Mouse (Mus musculus): ENCODE measurements around the gene Daam1. TPM values are rescaled to one million over a fixed set of nuclear protein-coding genes. Genes with fewer than 3 reads are reported as not detected.
A peak's percentile ranks its signal among the peaks of the same experiment; 100 is the strongest.

Gene Daam1
- polyA plus RNA-seq, 1 experiment: 52.8 TPM

DNA sequence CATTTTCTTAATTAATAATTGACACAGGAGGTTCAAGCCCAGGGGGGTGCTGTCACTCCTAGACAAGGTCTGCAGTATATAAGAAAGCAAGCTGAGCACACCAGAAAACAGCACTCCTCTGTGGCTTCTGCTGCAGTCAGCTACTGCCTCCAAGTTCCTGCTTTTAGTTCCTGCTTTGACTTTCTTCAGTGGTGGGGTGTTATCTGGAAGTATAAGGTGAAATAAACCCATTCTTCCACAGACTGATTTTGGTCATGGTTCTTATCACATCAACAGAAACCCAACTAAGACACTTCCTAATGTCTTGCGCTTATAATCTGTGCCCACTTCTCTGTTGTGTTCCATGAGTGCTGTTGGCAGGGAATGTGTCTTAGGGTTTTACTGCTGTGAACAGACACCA is 71.4 kb downstream of the Daam1 start:
- Histone ChIP-seq H3K4me3 (replicated peaks) (no peak overlapping the region), H3K9me3 (no peaks in the 10 kb centered on the region), H3K27me3 (replicated peaks) (no peaks in the 10 kb centered on the region), H3K36me3 (replicated peaks; ENCODE audit: low read length) (peaks cover 97% of the 10 kb centered on the region), H3K4me1 (peaks cover 96% of the 10 kb centered on the region)
- TF ChIP-seq GATA1 (IDR thresholded peaks at IDR 0.05; ENCODE audit: borderline replicate concordance, low read length) (no peak), FLI1 (IDR thresholded peaks at IDR 0.05; ENCODE audit: low read length) (no peak)

DNA sequence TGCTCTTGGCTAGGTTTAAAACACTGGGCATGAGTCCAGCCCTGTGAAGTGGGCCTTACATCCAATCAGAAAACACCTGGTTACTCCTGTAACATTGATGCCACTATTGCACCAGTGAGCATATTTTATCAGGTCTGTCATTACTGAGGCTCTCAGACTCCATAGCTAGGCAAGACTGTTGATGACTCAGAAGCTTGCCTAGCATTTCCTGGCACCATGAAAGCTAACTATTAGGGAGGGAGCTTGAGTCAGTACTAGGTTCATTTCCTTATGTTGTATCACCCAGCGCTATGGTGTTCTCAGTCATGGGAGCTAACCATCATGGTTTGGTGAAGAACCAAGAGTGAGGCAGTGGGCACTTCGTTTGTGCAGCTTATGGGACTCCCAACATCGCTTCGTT is 72.3 kb downstream of the Daam1 start:
- Histone ChIP-seq H3K9me3 (no peaks in the 10 kb centered on the region), H3K4me3 (replicated peaks) (no peak overlapping the region), H3K27me3 (replicated peaks) (no peaks in the 10 kb centered on the region), H3K4me1 (peaks cover 96% of the 10 kb centered on the region), H3K36me3 (replicated peaks; ENCODE audit: low read length) (peaks cover 97% of the 10 kb centered on the region)
- TF ChIP-seq FLI1 (IDR thresholded peaks at IDR 0.05; ENCODE audit: low read length): no peak
- TF ChIP-seq GATA1 (IDR thresholded peaks at IDR 0.05; ENCODE audit: borderline replicate concordance, low read length): no peak

DNA sequence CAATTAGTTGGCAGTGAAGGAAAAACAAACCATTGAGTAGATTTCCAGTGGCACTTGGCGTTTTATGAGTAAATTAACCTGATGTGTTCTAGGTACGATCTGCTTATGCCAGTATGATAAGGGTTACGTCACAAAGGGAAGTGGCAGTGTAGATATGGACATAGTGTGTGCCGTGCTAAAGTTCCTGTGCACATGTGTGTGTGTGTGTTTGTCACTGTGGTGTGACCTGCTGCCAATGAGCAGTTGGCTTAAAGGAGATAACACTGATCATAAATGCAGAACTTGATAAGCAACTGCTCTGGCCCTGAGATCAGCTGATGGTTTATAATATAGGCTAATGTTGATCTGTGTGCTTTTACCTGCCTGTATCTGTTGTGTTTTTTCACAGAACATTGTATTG is 73.4 kb downstream of the Daam1 start:
- Histone ChIP-seq H3K4me1 (peaks cover 96% of the 10 kb centered on the region), H3K4me3 (replicated peaks) (peak overlapping the region; percentile 54), H3K9me3 (no peaks in the 10 kb centered on the region), H3K27me3 (replicated peaks) (no peaks in the 10 kb centered on the region), H3K36me3 (replicated peaks; ENCODE audit: low read length) (peaks cover 97% of the 10 kb centered on the region)
- no peak for TF ChIP-seq FLI1 (IDR thresholded peaks at IDR 0.05; ENCODE audit: low read length)
- no peak for TF ChIP-seq GATA1 (IDR thresholded peaks at IDR 0.05; ENCODE audit: borderline replicate concordance, low read length)

DNA sequence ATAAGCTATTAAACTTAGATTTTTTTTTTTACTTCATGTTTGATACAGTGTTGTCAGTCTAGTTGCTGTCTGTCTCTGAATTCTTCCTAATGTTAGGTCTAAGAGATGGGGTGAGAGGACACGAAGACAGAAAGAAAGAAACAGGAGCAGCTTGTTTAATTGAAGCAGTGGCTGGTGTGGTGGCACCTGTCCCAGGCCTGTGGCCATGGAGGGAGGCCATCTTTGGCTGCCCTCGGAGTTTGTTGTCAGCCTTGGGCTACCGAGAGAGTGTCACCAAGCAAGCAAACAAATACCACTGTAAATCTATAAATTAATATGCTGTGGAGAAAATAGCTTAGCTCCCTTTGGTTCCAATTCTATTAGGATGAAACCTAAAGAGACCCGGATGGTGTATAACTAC is 74.0 kb downstream of the Daam1 start:
- Histone ChIP-seq H3K27me3 (replicated peaks) (no peaks in the 10 kb centered on the region), H3K36me3 (replicated peaks; ENCODE audit: low read length) (peaks cover 97% of the 10 kb centered on the region), H3K4me1 (peaks cover 94% of the 10 kb centered on the region), H3K9me3 (no peaks in the 10 kb centered on the region), H3K4me3 (replicated peaks) (no peak overlapping the region)
- no peak for TF ChIP-seq GATA1 (IDR thresholded peaks at IDR 0.05; ENCODE audit: borderline replicate concordance, low read length)
- TF ChIP-seq FLI1 (IDR thresholded peaks at IDR 0.05; ENCODE audit: low read length): no peak

DNA sequence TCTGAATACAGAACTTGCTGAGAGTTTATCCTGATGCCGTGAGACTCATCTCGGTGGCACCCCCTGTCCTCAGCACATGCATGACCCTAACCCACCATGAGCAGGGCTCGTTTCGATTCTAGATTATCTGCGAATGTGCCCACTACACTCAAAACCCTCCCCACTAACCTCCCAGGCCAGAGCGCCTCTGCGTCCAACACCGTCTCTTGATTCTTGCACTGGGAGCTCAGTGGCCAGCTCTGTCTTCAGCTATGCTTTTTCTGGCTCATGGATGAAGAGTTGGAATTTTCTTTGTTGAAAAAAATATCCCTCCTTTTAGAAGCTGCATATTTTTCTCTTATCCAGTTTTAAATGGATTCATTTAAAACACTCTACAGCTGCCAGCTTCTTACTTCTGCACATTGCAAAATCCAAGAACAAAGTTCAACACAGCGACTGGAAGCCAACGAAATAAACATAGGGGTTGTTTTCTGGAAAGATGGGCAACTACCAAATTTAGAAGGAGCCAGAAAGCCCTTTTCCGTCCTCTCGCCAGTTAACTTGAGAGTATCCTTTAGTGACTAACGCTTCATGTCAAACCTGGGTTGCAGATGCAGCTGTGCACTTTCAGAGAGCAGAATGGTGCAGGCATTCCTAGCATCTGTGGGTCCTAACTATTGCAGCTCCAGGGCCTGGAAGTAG is 74.9 kb downstream of the Daam1 start:
- Histone ChIP-seq H3K27me3 (replicated peaks) (no peaks in the 10 kb centered on the region), H3K9me3 (no peaks in the 10 kb centered on the region), H3K36me3 (replicated peaks; ENCODE audit: low read length) (peaks cover 97% of the 10 kb centered on the region), H3K4me3 (replicated peaks) (peak overlapping the region; percentile 64), H3K4me1 (peaks cover 94% of the 10 kb centered on the region)
- TF ChIP-seq GATA1 (IDR thresholded peaks at IDR 0.05; ENCODE audit: borderline replicate concordance, low read length) (no peak), FLI1 (IDR thresholded peaks at IDR 0.05; ENCODE audit: low read length) (no peak)

DNA sequence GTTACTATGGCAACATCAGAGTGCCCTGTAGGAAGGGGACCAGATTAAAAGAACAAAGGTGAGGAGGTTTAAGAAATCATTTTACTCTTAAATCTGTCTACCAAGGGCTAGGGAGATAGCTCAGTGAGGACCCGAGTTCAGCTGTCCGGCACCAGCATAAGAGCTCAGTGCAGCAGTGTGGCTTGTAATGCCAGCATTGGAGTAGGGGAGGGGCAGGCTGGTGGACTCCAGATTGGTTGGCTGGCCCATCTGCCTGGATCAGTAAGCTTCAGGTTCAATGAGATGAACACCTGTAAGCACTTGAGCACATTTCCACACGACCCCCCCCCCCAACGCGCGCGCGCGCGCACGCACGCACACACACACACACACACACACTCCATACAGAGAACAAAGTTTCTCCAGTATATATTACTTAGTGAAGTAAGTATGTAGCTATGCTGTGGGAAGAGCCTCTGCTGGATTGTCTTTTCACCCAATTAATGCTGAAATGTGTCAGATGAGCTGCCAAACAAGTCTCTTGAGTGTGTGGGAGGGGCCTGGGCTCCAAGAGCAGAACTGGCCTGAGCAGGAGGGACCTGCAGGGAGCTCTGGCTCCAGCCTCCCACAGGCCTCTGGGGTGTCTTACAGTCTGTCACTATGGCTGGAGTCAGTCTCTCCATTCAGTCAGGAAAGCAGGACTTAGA is 75.8 kb downstream of the Daam1 start:
- Histone ChIP-seq H3K27me3 (replicated peaks) (no peaks in the 10 kb centered on the region), H3K36me3 (replicated peaks; ENCODE audit: low read length) (peaks cover 97% of the 10 kb centered on the region), H3K9me3 (no peaks in the 10 kb centered on the region), H3K4me1 (peaks cover 94% of the 10 kb centered on the region), H3K4me3 (replicated peaks) (peak overlapping the region; percentile 60)
- TF ChIP-seq FLI1 (IDR thresholded peaks at IDR 0.05; ENCODE audit: low read length) (no peak), GATA1 (IDR thresholded peaks at IDR 0.05; ENCODE audit: borderline replicate concordance, low read length) (no peak)

DNA sequence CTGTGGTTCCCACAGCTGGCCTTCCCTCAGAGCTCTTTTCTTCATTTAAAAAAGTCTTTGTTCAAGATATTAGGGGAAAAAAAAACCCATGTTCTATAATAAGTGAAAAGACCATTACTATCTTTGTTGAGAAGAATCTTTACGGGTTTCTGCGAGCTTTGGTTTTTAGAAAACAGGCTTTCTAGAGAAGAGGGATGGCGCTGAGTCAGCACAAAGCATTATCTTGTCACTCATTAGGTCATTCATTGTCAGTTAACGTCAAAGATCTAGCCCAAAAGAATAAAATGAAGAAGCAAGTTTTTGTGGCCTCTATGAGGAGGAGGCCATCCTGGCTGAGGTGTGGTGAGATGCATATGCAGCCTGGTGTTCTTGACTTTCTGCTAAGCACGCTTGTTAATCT is 78.1 kb downstream of the Daam1 start:
- Histone ChIP-seq H3K9me3 (no peaks in the 10 kb centered on the region), H3K27me3 (replicated peaks) (no peaks in the 10 kb centered on the region), H3K4me1 (peaks cover 93% of the 10 kb centered on the region), H3K4me3 (replicated peaks) (no peak overlapping the region), H3K36me3 (replicated peaks; ENCODE audit: low read length) (peaks cover 95% of the 10 kb centered on the region)
- TF ChIP-seq FLI1 (IDR thresholded peaks at IDR 0.05; ENCODE audit: low read length) (no peak), GATA1 (IDR thresholded peaks at IDR 0.05; ENCODE audit: borderline replicate concordance, low read length) (no peak)

- Histone ChIP-seq H3K9me3 (no peaks in the 10 kb centered on the region), H3K27me3 (replicated peaks) (no peaks in the 10 kb centered on the region), H3K4me3 (replicated peaks) (no peak overlapping the region), H3K4me1 (peaks cover 93% of the 10 kb centered on the region), H3K36me3 (replicated peaks; ENCODE audit: low read length) (peaks cover 94% of the 10 kb centered on the region)
- TF ChIP-seq FLI1 (IDR thresholded peaks at IDR 0.05; ENCODE audit: low read length) (no peak), GATA1 (IDR thresholded peaks at IDR 0.05; ENCODE audit: borderline replicate concordance, low read length) (no peak)
Observed at GRCm38 (mm10) chr12:71910246-71910645, 79.4 kb downstream of the Daam1 start.

- Histone ChIP-seq H3K9me3 (no peaks in the 10 kb centered on the region), H3K27me3 (replicated peaks) (no peaks in the 10 kb centered on the region), H3K4me1 (peaks cover 91% of the 10 kb centered on the region), H3K36me3 (replicated peaks; ENCODE audit: low read length) (peaks cover 94% of the 10 kb centered on the region), H3K4me3 (replicated peaks) (no peak overlapping the region)
- TF ChIP-seq GATA1 (IDR thresholded peaks at IDR 0.05; ENCODE audit: borderline replicate concordance, low read length) (no peak), FLI1 (IDR thresholded peaks at IDR 0.05; ENCODE audit: low read length) (no peak)
Observed at GRCm38 (mm10) chr12:71912262-71912661, 81.4 kb downstream of the Daam1 start.

DNA sequence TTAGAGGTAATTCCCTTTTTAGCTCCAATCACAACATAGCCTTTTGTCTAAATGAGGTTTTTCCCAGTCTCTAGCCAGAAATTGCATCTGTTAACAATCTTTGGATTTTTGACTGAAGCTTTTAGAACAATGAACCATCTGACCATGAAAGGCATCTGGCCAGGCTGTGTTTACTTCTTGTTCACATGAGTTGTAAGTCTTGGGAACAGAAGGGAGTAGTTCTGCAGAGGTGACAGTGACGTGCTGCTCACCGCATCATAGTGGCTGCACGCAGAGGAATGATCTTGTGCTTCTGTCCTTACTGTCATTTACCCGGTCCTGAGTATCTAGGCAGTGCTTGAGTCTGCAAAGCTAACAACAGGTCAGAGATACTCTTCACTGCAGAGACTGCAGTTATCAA is 88.3 kb downstream of the Daam1 start:
- peaks cover 98% of the 10 kb centered on the region for H3K36me3 ChIP-seq (replicated peaks; ENCODE audit: low read length)

More for the DNA sequence above, 88.3 kb downstream of the Daam1 start:
- no peak overlapping the region for H3K4me3 ChIP-seq (replicated peaks)
- H3K27me3 ChIP-seq (replicated peaks): no peaks in the 10 kb centered on the region
- H3K9me3 ChIP-seq: no peaks in the 10 kb centered on the region
- TF ChIP-seq FLI1 (IDR thresholded peaks at IDR 0.05; ENCODE audit: low read length) (no peak), GATA1 (IDR thresholded peaks at IDR 0.05; ENCODE audit: borderline replicate concordance, low read length) (no peak)
- peaks cover 93% of the 10 kb centered on the region for H3K4me1 ChIP-seq
